Comparison of ENCODE assay signal across 26 mouse cellular contexts in the genomic region with DNA sequence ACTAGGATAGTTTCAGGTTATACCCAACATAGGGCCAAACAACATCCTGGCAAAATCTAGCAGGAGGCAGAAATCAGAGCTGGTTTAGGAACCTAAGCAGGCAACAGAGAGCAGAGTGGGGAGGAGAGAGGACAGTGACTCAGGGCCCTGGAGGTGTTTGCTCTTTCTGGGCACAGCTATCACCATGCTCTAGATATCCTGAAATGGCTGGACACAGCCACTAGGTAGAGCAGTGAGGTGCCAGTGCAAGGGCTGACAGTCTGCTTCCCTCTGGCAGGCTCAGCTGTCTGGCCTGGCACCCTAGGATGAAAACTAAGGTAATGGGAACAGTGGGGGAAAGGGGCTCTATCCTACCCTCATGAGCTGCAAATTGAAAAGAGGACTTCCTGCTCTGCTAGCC. TPM values are rescaled to one million over a fixed set of nuclear protein-coding genes. Genes with fewer than 3 reads are reported as not detected.
DNase-seq lines count a peak whose midpoint lies in the region; ATAC-seq and TF ChIP-seq lines count a peak whose summit lies in the region.
"Had no signal": no experiment of that assay in that cellular context is flagged by ENCODE, and none has a peak within 500 bp of the region (broad histone marks: within the 10 kb centered on the region; RNA-seq: fewer than 3 reads in every experiment).

No protein-coding gene starts in this region.

- H3K27ac ChIP-seq in gastrocnemius, adult 2 months = peak overlapping the region; percentile 12; the same call in 1 of the 2 replicates
- no peak overlapping the region for H3K27ac ChIP-seq in heart, embryonic 12.5 days (ENCODE audit: poor library complexity, severe bottlenecking)
- H3K27ac ChIP-seq: embryonic facial prominence, embryonic 13.5 days; forebrain, embryonic 13.5 days; hindbrain, embryonic 15.5 days; left cerebral cortex, adult 2 months; limb, embryonic 15.5 days; liver, embryonic 15.5 days; midbrain, embryonic 12.5 days; neural tube, embryonic 15.5 days; stomach, embryonic 15.5 days had no signal

- H3K4me3 ChIP-seq in gastrocnemius, adult 2 months = no peak overlapping the region
- H3K4me3 ChIP-seq in heart, embryonic 12.5 days = no peak overlapping the region
- H3K4me3 ChIP-seq: embryonic facial prominence, embryonic 13.5 days; erythroblast, embryonic 14.5 days; forebrain, embryonic 13.5 days; hindbrain, embryonic 15.5 days; left cerebral cortex, adult 2 months; limb, embryonic 15.5 days; liver, embryonic 15.5 days; midbrain, embryonic 12.5 days; neural tube, embryonic 15.5 days; stomach, embryonic 15.5 days had no signal

- DNase-seq in gastrocnemius, adult 2 months = no peak
- DNase-seq in gastrocnemius, adult 18-20 months (ENCODE audit: low spot score) = no peak
- peak; percentile 29 to 36 for DNase-seq in heart, postnatal 10 days
- peak; percentile 37 for DNase-seq in 416B (ENCODE audit: low read depth)
- no peak for DNase-seq in kidney, postnatal 10 days
- DNase-seq: adrenal gland, adult 8-10 months; cerebellum, adult 11-12 months; cerebellum, postnatal 10 days; embryo, embryonic 11 days; gastrocnemius, postnatal 10 days; heart, postnatal 36 days; thymus, adult 18-20 months; thymus, postnatal 4 days had no signal

- H3K9me3 ChIP-seq in heart, embryonic 12.5 days (replicated peaks) = no peaks in the 10 kb centered on the region
- H3K9me3 ChIP-seq: embryonic facial prominence, embryonic 13.5 days; forebrain, embryonic 13.5 days; hindbrain, embryonic 15.5 days; limb, embryonic 15.5 days; liver, embryonic 15.5 days; midbrain, embryonic 12.5 days; neural tube, embryonic 15.5 days; stomach, embryonic 15.5 days had no signal

- H3K27me3 ChIP-seq in heart, embryonic 12.5 days (replicated peaks) = no peaks in the 10 kb centered on the region
- H3K27me3 ChIP-seq: embryonic facial prominence, embryonic 13.5 days; forebrain, embryonic 13.5 days; hindbrain, embryonic 15.5 days; limb, embryonic 15.5 days; liver, embryonic 15.5 days; midbrain, embryonic 12.5 days; neural tube, embryonic 15.5 days; stomach, embryonic 15.5 days had no signal

- ATAC-seq in heart, embryonic 12.5 days (ENCODE audit: insufficient number of reproducible peaks, low FRiP score) = no peak
- ATAC-seq in megakaryocyte-erythroid progenitor cell, adult 5-6 weeks (replicated peaks; ENCODE audit: low FRiP score, low TSS enrichment, poor library complexity, severe bottlenecking) = 0 out of 2 replicates have a peak, but pooled peaks have one; percentile 38
- ATAC-seq: forebrain, embryonic 13.5 days; lung, postnatal 0 days had no signal

- peaks cover 4% of the 10 kb centered on the region; the same call in 1 of the 2 replicates for H3K4me1 ChIP-seq in heart, embryonic 12.5 days (replicated peaks)
- H3K4me1 ChIP-seq: embryonic facial prominence, embryonic 13.5 days; hindbrain, embryonic 15.5 days; limb, embryonic 15.5 days; midbrain, embryonic 12.5 days; neural tube, embryonic 15.5 days; stomach, embryonic 15.5 days had no signal

- H3K9ac ChIP-seq in heart, embryonic 12.5 days = no peak overlapping the region
- H3K9ac ChIP-seq: embryonic facial prominence, embryonic 13.5 days; forebrain, embryonic 13.5 days; hindbrain, embryonic 15.5 days; limb, embryonic 15.5 days; liver, embryonic 15.5 days; midbrain, embryonic 12.5 days; neural tube, embryonic 15.5 days; stomach, embryonic 15.5 days had no signal

- TF ChIP-seq CTCF in gastrocnemius, adult 2 months (IDR thresholded peaks at IDR 0.05) = no peak

- intact Hi-C loops in gastrocnemius, adult 2 months (cut with DNase I) = no loop called here
- intact Hi-C loops in heart, postnatal 10 days (cut with DNase I) = no loop called here

- peaks cover 27% of the 10 kb centered on the region for H3K36me3 ChIP-seq in heart, embryonic 12.5 days

- H3K4me2 ChIP-seq in heart, embryonic 12.5 days = no peak overlapping the region
- H3K4me2 ChIP-seq: embryonic facial prominence, embryonic 13.5 days; forebrain, embryonic 13.5 days; hindbrain, embryonic 15.5 days; limb, embryonic 15.5 days; liver, embryonic 15.5 days; midbrain, embryonic 12.5 days; neural tube, embryonic 15.5 days; stomach, embryonic 15.5 days had no signal

RNA-seq across cellular contexts. Expression of gene Cox8a, which starts 6.1 kb away (rescaled TPM):
- 100 to 1,000 TPM in 1 of 2 experiments, 10 to 100 TPM in 1; 72.4 to 113 TPM for total RNA-seq in gastrocnemius, adult 2 months (2021)
- 100 to 1,000 TPM in 1 of 2 experiments, 10 to 100 TPM in 1; 72.3 to 102 TPM for total RNA-seq in gastrocnemius, adult 18-20 months (2021)
- total RNA-seq in heart, postnatal 10 days (2021) = 100 to 1,000 TPM; 661 to 717 TPM
- 2,134 and 2,138 TPM in 2 replicates for polyA plus RNA-seq in heart, embryonic 12.5 days (2016; fragmentation: Nextera tagmentation; extraction: Ambion mirVana)
- total RNA-seq in megakaryocyte-erythroid progenitor cell, adult 5-6 weeks (2014; fragmentation: Nextera tagmentation) = 777 and 822 TPM in 2 replicates
- total RNA-seq in megakaryocyte-erythroid progenitor cell, adult 5-6 weeks (2017) = 576 and 680 TPM in 2 replicates

RNA-seq across cellular contexts. Expression of gene Otub1, which starts 17.4 kb away (rescaled TPM):
- 10 to 100 TPM; 45.0 to 50.3 TPM for total RNA-seq in gastrocnemius, adult 2 months (2021)
- total RNA-seq in gastrocnemius, adult 18-20 months (2021) = 10 to 100 TPM; 50.8 to 57.0 TPM
- total RNA-seq in heart, postnatal 10 days (2021) = 100 to 1,000 TPM; 102 to 104 TPM
- polyA plus RNA-seq in heart, embryonic 12.5 days (2016; fragmentation: Nextera tagmentation; extraction: Ambion mirVana) = 151 and 154 TPM in 2 replicates
- 51.9 and 60.3 TPM in 2 replicates for total RNA-seq in megakaryocyte-erythroid progenitor cell, adult 5-6 weeks (2014; fragmentation: Nextera tagmentation)
- total RNA-seq in megakaryocyte-erythroid progenitor cell, adult 5-6 weeks (2017) = 59.8 and 81.4 TPM in 2 replicates

RNA-seq across cellular contexts. Expression of gene Naa40, which starts 17.5 kb away (rescaled TPM):
- total RNA-seq in gastrocnemius, adult 2 months (2021) = 10 to 100 TPM in 1 of 2 experiments, 1 to 10 TPM in 1; 10.0 to 12.7 TPM
- 10 to 100 TPM; 11.6 to 12.2 TPM for total RNA-seq in gastrocnemius, adult 18-20 months (2021)
- total RNA-seq in heart, postnatal 10 days (2021) = 10 to 100 TPM; 25.5 to 28.7 TPM
- 64.1 and 66.3 TPM in 2 replicates for polyA plus RNA-seq in heart, embryonic 12.5 days (2016; fragmentation: Nextera tagmentation; extraction: Ambion mirVana)
- total RNA-seq in megakaryocyte-erythroid progenitor cell, adult 5-6 weeks (2014; fragmentation: Nextera tagmentation) = 66.8 and 78.6 TPM in 2 replicates
- 45.4 and 49.0 TPM in 2 replicates for total RNA-seq in megakaryocyte-erythroid progenitor cell, adult 5-6 weeks (2017)

RNA-seq across cellular contexts. Expression of gene Rcor2, which starts 43.6 kb away (rescaled TPM):
- total RNA-seq in gastrocnemius, adult 2 months (2021) = 1 to 10 TPM; 1.6 to 2.0 TPM
- 1 to 10 TPM; 2.2 to 2.7 TPM for total RNA-seq in gastrocnemius, adult 18-20 months (2021)
- 10 to 100 TPM; 12.9 to 26.0 TPM for total RNA-seq in heart, postnatal 10 days (2021)
- polyA plus RNA-seq in heart, embryonic 12.5 days (2016; fragmentation: Nextera tagmentation; extraction: Ambion mirVana) = 16.3 and 16.5 TPM in 2 replicates
- total RNA-seq in megakaryocyte-erythroid progenitor cell, adult 5-6 weeks (2014; fragmentation: Nextera tagmentation) = 5.0 and 5.4 TPM in 2 replicates
- 4.0 and 19.5 TPM in 2 replicates for total RNA-seq in megakaryocyte-erythroid progenitor cell, adult 5-6 weeks (2017)

Comparison
In these comparisons a context has a peak if more than half of its experiments do, and no peak if none do; other contexts are left out.
1. DNase-seq: peak in heart, postnatal 10 days (2 of 2) and 416B (single experiment); none in gastrocnemius, adult 2 months (single experiment), gastrocnemius, adult 18-20 months (single experiment) and kidney, postnatal 10 days (single experiment).
2. RNA of gene Cox8a, which starts 6.1 kb away (total RNA-seq): 576 to 822 TPM in megakaryocyte-erythroid progenitor cell, adult 5-6 weeks and 661 to 717 TPM in heart, postnatal 10 days; 72.4 to 113 TPM in gastrocnemius, adult 2 months and 72.3 to 102 TPM in gastrocnemius, adult 18-20 months; every median in the first group is over 4 times any median in the second.